Mouse (Mus musculus) intestine, postnatal 0 days (tissue): ENCODE measurements at regions not wholly inside any gene's neighbourhood (a gene's known extent, or its start where the extent isn't known, plus 50 kb on each side); places are given as distances from the start of the nearest gene placed in this dataset.

Experiments
- ATAC-seq: fragments of 200-750 bp; cut with Nextera tagmentation; 2 replicates; pipeline ENCODE4 v1.8.0; 2017; ENCODE audit warnings: mild to moderate bottlenecking, moderate TSS enrichment, moderate library complexity
- H3K27ac ChIP-seq: fragments of 300-500 bp; sonication (generic); 2 replicates; pipeline ENCODE4 v1.5.1; 2014; ENCODE audit warnings: mild to moderate bottlenecking, low read depth, low read length, moderate library complexity
- H3K27me3 ChIP-seq: fragments of 300-500 bp; sonication (generic); replicated peaks from 2 replicates; pipeline ENCODE4 v1.6.1; 2014; ENCODE audit warnings: low read length, mixed read lengths; ENCODE audit not compliant: control insufficient read depth, insufficient read depth
- H3K36me3 ChIP-seq: fragments of 300-500 bp; sonication (generic); 2 replicates; pipeline ENCODE4 v1.6.1; 2014; ENCODE audit warnings: mild to moderate bottlenecking, moderate library complexity; ENCODE audit not compliant: control insufficient read depth, insufficient read depth
- H3K4me1 ChIP-seq: fragments of 300-500 bp; sonication (generic); replicated peaks from 2 replicates; pipeline ENCODE4 v1.6.1; 2014; ENCODE audit warnings: antibody characterized with exemption, low read length, mixed read lengths; ENCODE audit not compliant: control insufficient read depth, insufficient read depth
- H3K4me2 ChIP-seq: fragments of 300-500 bp; sonication (generic); replicated peaks from 2 replicates; pipeline ENCODE4 v1.6.1; 2014; ENCODE audit warnings: low read depth, mild to moderate bottlenecking, moderate library complexity
- H3K4me3 ChIP-seq: fragments of 300-500 bp; sonication (generic); 2 replicates; pipeline ENCODE4 v1.5.1; 2014; ENCODE audit warnings: low read depth, low read length
- H3K9ac ChIP-seq: fragments of 300-500 bp; sonication (generic); 2 replicates; pipeline ENCODE4 v1.6.1; 2014; ENCODE audit warnings: mild to moderate bottlenecking, low read depth, low read length
- H3K9me3 ChIP-seq: fragments of 300-500 bp; sonication (generic); 2 replicates; pipeline ENCODE4 v1.6.1; 2016; ENCODE audit warnings: mixed run types; ENCODE audit not compliant: control insufficient read depth
- CTCF ChIP-seq: sonication (generic); IDR thresholded peaks from 2 replicates; pipeline ENCODE4 v1.5.1; 2016; ENCODE audit warnings: low read depth, mild to moderate bottlenecking, control low read depth, antibody characterized with exemption, moderate library complexity
- WGBS: fragments of 180-500 bp; shearing (Covaris S2); extraction: QIAGEN DNeasy Blood & Tissue Kit; methylation state at CpG from one replicate; pipeline ENCODE4 v1.1.7; 2014; 5-methylcytosine and 5-hydroxymethylcytosine counted together

- ATAC-seq: peak; percentile 54; the same call in 1 of the 2 replicates
- no peak overlapping the region for H3K9ac ChIP-seq
- no peaks in the 10 kb centered on the region for H3K4me1 ChIP-seq
- no peak overlapping the region for H3K4me2 ChIP-seq
- TF ChIP-seq CTCF: no peak
- no peaks in the 10 kb centered on the region for H3K27me3 ChIP-seq
- H3K9me3 ChIP-seq: no peaks in the 10 kb centered on the region
- H3K4me3 ChIP-seq: no peak overlapping the region
- 39% methylated on average over 4 of the region's 4 CpGs for WGBS
- no peaks in the 10 kb centered on the region for H3K36me3 ChIP-seq
- no peak overlapping the region for H3K27ac ChIP-seq
Observed at GRCm38 (mm10) chr2:174922208-174922607, 87.8 kb upstream of the Gm14444 start.

- Histone ChIP-seq H3K4me3 (no peak overlapping the region), H3K4me2 (no peak overlapping the region), H3K9ac (no peak overlapping the region), H3K36me3 (no peaks in the 10 kb centered on the region), H3K4me1 (no peaks in the 10 kb centered on the region), H3K9me3 (no peaks in the 10 kb centered on the region), H3K27me3 (no peaks in the 10 kb centered on the region), H3K27ac (no peak overlapping the region)
- TF ChIP-seq CTCF: peak; percentile 47
- no peak for ATAC-seq
- 65% methylated on average over 2 of the region's 2 CpGs for WGBS
Observed at GRCm38 (mm10) chr2:174929718-174930117, 80.3 kb upstream of the Gm14444 start.

DNA sequence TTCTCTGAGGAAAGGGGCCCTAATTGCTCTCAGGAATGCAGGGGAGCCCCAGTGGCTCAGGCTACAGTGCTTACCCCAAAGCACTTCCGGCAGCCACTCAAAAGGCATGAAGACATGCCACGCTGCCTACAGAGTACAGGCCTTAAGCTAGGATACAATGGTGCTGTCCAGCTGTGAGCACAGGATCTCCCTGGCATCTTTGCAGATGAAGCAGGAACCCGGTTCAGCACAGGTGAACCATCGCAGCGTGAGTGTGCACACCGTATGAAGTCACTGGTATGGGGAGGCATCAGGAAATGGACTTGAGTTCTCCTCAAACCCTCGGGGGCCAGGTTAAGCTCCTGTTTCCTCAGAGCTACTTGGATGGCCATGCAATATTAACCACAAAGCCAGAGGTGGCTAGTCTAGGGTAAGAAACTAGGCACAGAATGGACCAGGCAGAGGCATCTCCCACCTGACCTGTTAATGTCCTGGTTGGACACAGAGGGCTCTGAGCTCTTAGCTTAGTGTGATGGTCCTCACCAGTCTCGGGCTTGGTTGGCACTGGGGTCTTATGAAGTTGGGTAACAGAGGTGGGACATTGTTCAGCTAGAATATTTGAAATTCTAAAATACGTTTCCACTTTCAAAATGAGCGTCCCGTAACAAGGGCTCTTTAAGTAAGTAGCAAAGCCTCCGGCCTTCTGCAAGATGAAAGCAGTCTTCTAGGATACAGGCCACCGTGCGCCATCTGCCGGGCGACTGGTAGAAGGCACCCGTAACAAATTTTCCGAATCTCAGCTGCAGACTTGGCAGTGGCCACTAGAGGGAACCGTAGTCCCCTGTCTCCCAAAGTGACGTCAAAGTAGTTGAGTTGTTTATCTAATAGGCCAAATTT lies 77.7 kb upstream of the Gm14444 start:
- 35% methylated on average over 20 of the region's 20 CpGs for WGBS
- H3K9me3 ChIP-seq: no peaks in the 10 kb centered on the region

GRCm38 (mm10) chr2:174933013-174933353 lies 77.1 kb upstream of the Gm14444 start:
- H3K36me3 ChIP-seq: no peaks in the 10 kb centered on the region
- H3K9ac ChIP-seq: no peak overlapping the region
- no peak overlapping the region for H3K27ac ChIP-seq
- H3K4me3 ChIP-seq: no peak overlapping the region
- WGBS: 20% methylated on average over 6 of the region's 6 CpGs
- no peaks in the 10 kb centered on the region for H3K27me3 ChIP-seq
- ATAC-seq: no peak
- no peaks in the 10 kb centered on the region for H3K9me3 ChIP-seq
- H3K4me2 ChIP-seq: no peak overlapping the region
- H3K4me1 ChIP-seq: no peaks in the 10 kb centered on the region
- TF ChIP-seq CTCF: no peak

More for the DNA sequence above, 77.7 kb upstream of the Gm14444 start:
- H3K9ac ChIP-seq: no peak overlapping the region
- no peaks in the 10 kb centered on the region for H3K36me3 ChIP-seq
- H3K27ac ChIP-seq: no peak overlapping the region
- no peaks in the 10 kb centered on the region for H3K27me3 ChIP-seq
- TF ChIP-seq CTCF: peak; percentile 98
- peak; percentile 69 for ATAC-seq
- no peak overlapping the region for H3K4me2 ChIP-seq
- H3K4me3 ChIP-seq: no peak overlapping the region
- H3K4me1 ChIP-seq: no peaks in the 10 kb centered on the region

DNA sequence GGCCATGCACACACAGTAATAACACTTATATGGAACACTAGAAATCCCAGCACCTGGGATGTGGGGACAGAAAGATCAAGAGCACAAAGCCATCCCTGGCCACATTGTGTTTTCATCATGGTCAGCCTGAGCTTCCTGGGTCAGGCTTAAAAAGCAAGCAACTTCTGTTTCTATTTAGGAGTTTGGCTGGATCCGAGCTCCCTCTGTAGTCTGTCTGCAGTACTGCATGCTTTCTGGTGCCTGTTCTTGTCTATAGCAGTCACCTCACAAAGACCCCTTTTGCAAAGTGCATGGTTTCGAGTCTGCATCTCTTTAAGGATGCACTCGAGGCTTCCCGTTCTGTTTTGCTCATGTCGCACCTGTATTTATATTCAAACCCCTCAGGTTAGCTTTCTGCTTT lies 73.4 kb upstream of the Gm14444 start:
- no peak overlapping the region for H3K4me2 ChIP-seq
- H3K27ac ChIP-seq: no peak overlapping the region
- H3K4me3 ChIP-seq: no peak overlapping the region
- H3K27me3 ChIP-seq: no peaks in the 10 kb centered on the region
- ATAC-seq: no peak
- peak; percentile 63 for TF ChIP-seq CTCF
- WGBS: 34% methylated on average over 5 of the region's 5 CpGs
- H3K9me3 ChIP-seq: no peaks in the 10 kb centered on the region
- H3K9ac ChIP-seq: no peak overlapping the region
- H3K36me3 ChIP-seq: no peaks in the 10 kb centered on the region
- no peaks in the 10 kb centered on the region for H3K4me1 ChIP-seq

DNA sequence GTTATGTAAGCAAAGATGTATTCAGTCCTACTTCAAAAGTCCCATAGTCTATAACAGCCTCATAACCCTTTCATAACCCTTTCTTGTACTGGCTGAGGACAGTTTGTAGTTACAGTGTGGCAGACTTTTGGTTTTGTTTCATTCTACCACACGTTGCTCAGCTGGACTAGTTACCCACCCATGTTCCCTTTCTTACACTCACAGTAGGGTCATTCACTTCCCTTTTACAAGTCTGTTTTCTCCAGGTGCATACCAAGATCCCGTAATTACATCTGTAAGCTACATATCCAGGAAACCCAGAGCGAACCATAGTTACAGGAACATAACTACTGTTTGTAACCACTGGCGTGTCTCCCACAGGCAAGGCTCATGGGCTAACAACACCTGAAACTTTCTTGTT lies 72.1 kb upstream of the Gm14444 start:
- H3K9ac ChIP-seq: no peak overlapping the region
- TF ChIP-seq CTCF: no peak
- no peaks in the 10 kb centered on the region for H3K4me1 ChIP-seq
- ATAC-seq: no peak
- H3K4me2 ChIP-seq: no peak overlapping the region
- H3K36me3 ChIP-seq: no peaks in the 10 kb centered on the region
- 78% methylated on average over 4 of the region's 4 CpGs for WGBS
- no peak overlapping the region for H3K4me3 ChIP-seq
- no peaks in the 10 kb centered on the region for H3K9me3 ChIP-seq
- H3K27me3 ChIP-seq: no peaks in the 10 kb centered on the region
- no peak overlapping the region for H3K27ac ChIP-seq
